Mouse (Mus musculus) megakaryocyte, embryonic 14.5 days (primary cell): ENCODE data around the gene Sparc. TPM values are rescaled to one million over a fixed set of nuclear protein-coding genes. Genes with fewer than 3 reads are reported as not detected.

Experiments
- H3K27me3 ChIP-seq: replicated peaks from 2 replicates; pipeline ENCODE3; 2012; ENCODE audit warnings: inconsistent platforms
- H3K36me3 ChIP-seq: replicated peaks from 2 replicates; pipeline ENCODE3; 2012; ENCODE audit warnings: low read length, inconsistent platforms, mixed read lengths
- H3K4me1 ChIP-seq: 2 replicates; pipeline ENCODE4 v1.6.1; 2012; ENCODE audit warnings: inconsistent platforms
- H3K4me3 ChIP-seq: replicated peaks from 2 replicates; pipeline ENCODE3; 2012; ENCODE audit warnings: moderate library complexity, mild to moderate bottlenecking, inconsistent platforms
- H3K9me3 ChIP-seq: 2 replicates; pipeline ENCODE4 v1.6.1; 2012; ENCODE audit warnings: inconsistent platforms
- FLI1 ChIP-seq: IDR thresholded peaks from 2 replicates; pipeline ENCODE4 v1.6.1; 2012; ENCODE audit warnings: low read length, inconsistent platforms, mixed read lengths
- GATA1 ChIP-seq: IDR thresholded peaks from 3 replicates; pipeline ENCODE4 v1.6.1; 2012; ENCODE audit warnings: mixed read lengths, low read length, inconsistent platforms, borderline replicate concordance
- polyA plus RNA-seq: library from polyadenylated mRNA; stranded (reverse); fragments of >175 nt; gene quantifications from 2 replicates; pipeline ENCODE4 v1.2.3, GENCODE M21; 2012; ENCODE audit warnings: low replicate concordance; ENCODE audit not compliant: insufficient read depth

Sparc gene
- polyA plus RNA-seq, 1 experiment = 11.1 TPM

GRCm38 (mm10) chr11:55369093-55369471, 53.9 kb downstream of the Sparc start:
- Histone ChIP-seq H3K36me3 (no peaks in the 10 kb centered on the region), H3K27me3 (peaks cover 71% of the 10 kb centered on the region), H3K9me3 (no peaks in the 10 kb centered on the region), H3K4me1 (no peaks in the 10 kb centered on the region), H3K4me3 (no peak overlapping the region)
- TF ChIP-seq FLI1 (no peak), GATA1 (no peak)

GRCm38 (mm10) chr11:55368388-55369092, 54.4 kb downstream of the Sparc start:
- Histone ChIP-seq H3K4me3 (no peak overlapping the region), H3K27me3 (peaks cover 72% of the 10 kb centered on the region)
- TF ChIP-seq FLI1 (no peak), GATA1 (no peak)

GRCm38 (mm10) chr11:55367783-55368182, 55.2 kb downstream of the Sparc start:
- peaks cover 74% of the 10 kb centered on the region for H3K27me3 ChIP-seq
- H3K4me3 ChIP-seq = no peak overlapping the region
- H3K36me3 ChIP-seq = no peaks in the 10 kb centered on the region
- no peak for TF ChIP-seq GATA1
- no peak for TF ChIP-seq FLI1
- no peaks in the 10 kb centered on the region for H3K9me3 ChIP-seq
- H3K4me1 ChIP-seq = no peaks in the 10 kb centered on the region

More at GRCm38 (mm10) chr11:55368388-55369092, 54.4 kb downstream of the Sparc start:
- Histone ChIP-seq H3K36me3 (no peaks in the 10 kb centered on the region), H3K4me1 (no peaks in the 10 kb centered on the region), H3K9me3 (no peaks in the 10 kb centered on the region)

GRCm38 (mm10) chr11:55365840-55366239, 57.1 kb downstream of the Sparc start:
- H3K27me3 ChIP-seq = peaks cover 65% of the 10 kb centered on the region
- no peaks in the 10 kb centered on the region for H3K9me3 ChIP-seq
- TF ChIP-seq GATA1 = no peak
- no peak overlapping the region for H3K4me3 ChIP-seq
- H3K4me1 ChIP-seq = no peaks in the 10 kb centered on the region
- no peaks in the 10 kb centered on the region for H3K36me3 ChIP-seq

- Histone ChIP-seq H3K27me3 (peaks cover 65% of the 10 kb centered on the region), H3K4me1 (no peaks in the 10 kb centered on the region), H3K9me3 (no peaks in the 10 kb centered on the region), H3K4me3 (no peak overlapping the region), H3K36me3 (no peaks in the 10 kb centered on the region)
- TF ChIP-seq GATA1 = no peak
- TF ChIP-seq FLI1 = no peak
Observed at GRCm38 (mm10) chr11:55365242-55365641, 57.7 kb downstream of the Sparc start.

- Histone ChIP-seq H3K27me3 (peaks cover 64% of the 10 kb centered on the region), H3K9me3 (no peaks in the 10 kb centered on the region; the same call in 1 of the 2 replicates), H3K4me1 (no peaks in the 10 kb centered on the region), H3K36me3 (no peaks in the 10 kb centered on the region), H3K4me3 (no peak overlapping the region)
- TF ChIP-seq FLI1 (no peak), GATA1 (no peak)
Observed at GRCm38 (mm10) chr11:55364662-55365061, 58.3 kb downstream of the Sparc start.

- TF ChIP-seq FLI1 = no peak
- no peak overlapping the region for H3K4me3 ChIP-seq
- H3K36me3 ChIP-seq = no peaks in the 10 kb centered on the region
- no peaks in the 10 kb centered on the region; the same call in 1 of the 2 replicates for H3K9me3 ChIP-seq
- H3K4me1 ChIP-seq = no peaks in the 10 kb centered on the region
- peaks cover 37% of the 10 kb centered on the region for H3K27me3 ChIP-seq
Observed at GRCm38 (mm10) chr11:55358094-55358783, 64.7 kb downstream of the Sparc start.

GRCm38 (mm10) chr11:55356846-55357245, 66.1 kb downstream of the Sparc start:
- Histone ChIP-seq H3K4me3 (no peak overlapping the region), H3K27me3 (peaks cover 39% of the 10 kb centered on the region), H3K4me1 (no peaks in the 10 kb centered on the region), H3K9me3 (no peaks in the 10 kb centered on the region; the same call in 1 of the 2 replicates), H3K36me3 (no peaks in the 10 kb centered on the region)
- TF ChIP-seq GATA1 (no peak), FLI1 (no peak)

Other genes with a start within 250 kb of the Sparc start
- gene Slc36a2, start 238.1 kb downstream of the Sparc start, polyA plus RNA-seq = 0.18 TPM in 1 of 2 replicates, not detected in the other
- 4.0 and 6.4 TPM in 2 replicates for gene Slc36a1, start 218.8 kb downstream of the Sparc start, polyA plus RNA-seq
- gene Fat2, start 86.6 kb downstream of the Sparc start, polyA plus RNA-seq = 0.29 TPM in 1 of 2 replicates, not detected in the other
- 110 and 126 TPM in 2 replicates for gene Atox1, start 38.1 kb upstream of the Sparc start, polyA plus RNA-seq
- gene G3bp1, start 46.5 kb upstream of the Sparc start, polyA plus RNA-seq = 12.3 and 44.5 TPM in 2 replicates
- not detected in 2 replicates for gene Glra1, start 185.0 kb upstream of the Sparc start, polyA plus RNA-seq